Mouse (Mus musculus): ENCODE results near the gene Ccdc74a. TPM values are rescaled to one million over a fixed set of nuclear protein-coding genes. Genes with fewer than 3 reads are reported as not detected.
"Not testable (repeated sequence)": the region's sequence is repeated elsewhere in the genome, so short reads cannot be mapped to it uniquely, and the experiment has no call there.

Ccdc74a gene
- polyA plus RNA-seq (2012; rRNA removed), result 0.39 and 0.76 TPM in 2 replicates

DNA sequence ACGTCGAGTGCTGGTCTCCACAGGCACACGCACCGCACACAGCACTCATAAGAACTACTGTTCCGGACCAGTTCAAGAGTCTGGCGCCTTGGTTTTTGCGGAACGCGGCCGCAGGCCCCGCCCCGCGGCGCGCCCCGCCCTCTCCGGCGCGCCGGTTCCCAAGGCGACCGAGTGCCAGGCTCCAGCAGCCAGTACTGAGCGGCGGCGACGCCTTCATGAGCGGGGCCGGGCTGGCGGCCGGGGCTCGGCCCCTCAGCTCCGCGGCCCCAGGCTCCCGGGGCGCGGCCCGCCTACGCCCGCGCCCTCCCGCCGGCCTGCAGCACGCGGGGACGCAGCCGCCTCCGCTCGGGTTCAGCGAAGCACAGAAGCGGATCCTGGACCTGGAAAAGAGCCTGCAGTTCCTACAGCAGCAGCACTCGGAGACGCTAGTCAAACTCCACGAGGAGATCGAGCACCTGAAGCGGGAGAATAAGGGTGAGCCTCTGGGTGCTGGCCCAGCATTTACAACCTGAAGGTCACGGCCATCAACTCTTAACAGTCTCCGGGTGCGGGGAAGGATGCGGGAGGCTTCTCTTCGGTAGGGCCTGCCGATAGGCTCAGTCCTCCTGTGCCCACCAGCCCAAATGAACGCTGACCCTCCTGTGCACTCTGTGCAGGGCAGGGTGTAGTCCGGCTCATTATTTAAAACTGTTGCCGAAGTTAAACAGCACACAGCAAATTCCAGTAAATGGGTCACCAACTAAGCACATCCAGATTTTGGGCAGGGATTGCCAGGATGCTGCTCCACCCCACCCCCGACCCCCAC lies at the start of gene Ccdc74a:
Gene Ccdc74a (plus strand): TSS at position 161 of the 805 bp plus-strand sequence.
- 3% methylated on average over 65 of the region's 65 CpGs for WGBS
- H3K27me3 ChIP-seq (ENCODE audit: control insufficient read depth, insufficient read depth, low read length), result no peaks in the 10 kb centered on the region
- H3K36me3 ChIP-seq (ENCODE audit: control insufficient read depth, insufficient read depth, low read length), result peaks cover 22% of the 10 kb centered on the region
- no peak for TF ChIP-seq POLR2A (IDR thresholded peaks at IDR 0.05; ENCODE audit: low read depth, low read length)
- TF ChIP-seq CTCF (IDR thresholded peaks at IDR 0.05; ENCODE audit: extremely low read depth, insufficient read length, insufficient replicate concordance, low read depth, low read length), result no peak
- no peak within 1 kb of the TSS for H3K27ac ChIP-seq (ENCODE audit: insufficient read depth, low read depth, low read length)
- peaks cover 6% of the 10 kb centered on the region; the same call in 1 of the 2 replicates for H3K4me1 ChIP-seq (ENCODE audit: control insufficient read depth, insufficient read depth, insufficient read length, low read length)
- H3K4me3 ChIP-seq (ENCODE audit: low read depth, low read length), result peak within 1 kb of the TSS; percentile 56

DNA sequence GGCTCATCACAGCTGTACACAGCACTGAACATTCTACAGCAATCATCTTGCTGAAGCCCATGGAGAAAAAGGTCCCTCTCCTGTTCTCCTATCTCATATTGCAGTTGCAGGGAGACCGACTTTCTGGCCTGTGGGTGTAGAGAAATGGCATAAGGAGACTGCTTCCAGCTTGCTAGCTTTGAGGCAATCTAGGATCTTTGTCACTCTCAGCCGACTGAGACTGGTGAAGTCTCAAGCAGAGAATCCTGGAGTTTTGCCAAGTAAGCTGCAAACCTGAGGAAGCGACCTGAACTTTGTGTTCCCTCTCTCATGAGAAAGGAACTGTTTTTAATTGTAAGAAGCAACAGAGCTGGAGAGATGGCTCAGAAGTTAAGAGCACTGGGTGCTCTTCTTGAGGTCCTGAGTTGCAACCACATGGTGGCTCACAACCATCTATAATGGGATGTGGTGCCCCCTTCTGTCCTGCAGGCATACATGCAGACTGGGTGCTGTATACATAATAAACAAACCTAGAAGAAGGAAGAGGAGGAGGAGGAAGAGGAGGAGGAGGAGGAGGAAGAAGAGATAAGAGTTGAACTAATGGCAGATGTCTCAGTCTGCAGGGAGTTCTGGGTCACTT lies 45.2 kb upstream of the Ccdc74a start:
- Histone ChIP-seq H3K36me3 (ENCODE audit: control insufficient read depth, insufficient read depth, low read length) (no peaks in the 10 kb centered on the region), H3K27ac (ENCODE audit: insufficient read depth, low read depth, low read length) (no peak overlapping the region), H3K4me1 (ENCODE audit: control insufficient read depth, insufficient read depth, insufficient read length, low read length) (no peaks in the 10 kb centered on the region), H3K4me3 (ENCODE audit: low read depth, low read length) (no peak overlapping the region), H3K27me3 (ENCODE audit: control insufficient read depth, insufficient read depth, low read length) (no peaks in the 10 kb centered on the region)
- 23% methylated on average over 3 of the region's 3 CpGs for WGBS
- no peak for TF ChIP-seq CTCF (IDR thresholded peaks at IDR 0.05; ENCODE audit: extremely low read depth, insufficient read length, insufficient replicate concordance, low read depth, low read length)
- TF ChIP-seq POLR2A (IDR thresholded peaks at IDR 0.05; ENCODE audit: low read depth, low read length), result no peak

DNA sequence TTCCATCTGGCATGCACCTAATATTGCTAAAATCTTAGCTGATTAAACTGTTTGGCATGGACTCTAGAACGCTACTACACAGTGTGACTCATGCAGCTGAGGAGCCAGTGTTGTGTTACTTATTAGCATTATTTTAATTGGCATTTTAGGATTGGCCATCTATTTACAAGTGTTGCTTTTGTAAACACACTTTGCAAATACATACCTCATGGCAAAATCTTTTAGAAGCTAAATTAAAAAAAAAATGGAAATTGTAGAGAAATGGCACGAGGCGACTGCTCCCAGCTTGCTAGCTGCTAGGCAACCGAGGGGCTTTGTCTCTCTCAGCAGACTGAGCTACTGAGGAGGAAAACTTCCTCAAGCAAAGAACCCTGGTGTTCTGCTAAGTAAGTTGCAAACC lies 41.3 kb upstream of the Ccdc74a start:
- Histone ChIP-seq H3K36me3 (ENCODE audit: control insufficient read depth, insufficient read depth, low read length) (no peaks in the 10 kb centered on the region), H3K4me3 (ENCODE audit: low read depth, low read length) (no peak overlapping the region), H3K4me1 (ENCODE audit: control insufficient read depth, insufficient read depth, insufficient read length, low read length) (no peaks in the 10 kb centered on the region), H3K27ac (ENCODE audit: insufficient read depth, low read depth, low read length) (no peak overlapping the region), H3K27me3 (ENCODE audit: control insufficient read depth, insufficient read depth, low read length) (no peaks in the 10 kb centered on the region)
- TF ChIP-seq CTCF (IDR thresholded peaks at IDR 0.05; ENCODE audit: extremely low read depth, insufficient read length, insufficient replicate concordance, low read depth, low read length) (no peak), POLR2A (IDR thresholded peaks at IDR 0.05; ENCODE audit: low read depth, low read length) (no peak)
- 71% methylated on average over 4 of the region's 4 CpGs for WGBS

DNA sequence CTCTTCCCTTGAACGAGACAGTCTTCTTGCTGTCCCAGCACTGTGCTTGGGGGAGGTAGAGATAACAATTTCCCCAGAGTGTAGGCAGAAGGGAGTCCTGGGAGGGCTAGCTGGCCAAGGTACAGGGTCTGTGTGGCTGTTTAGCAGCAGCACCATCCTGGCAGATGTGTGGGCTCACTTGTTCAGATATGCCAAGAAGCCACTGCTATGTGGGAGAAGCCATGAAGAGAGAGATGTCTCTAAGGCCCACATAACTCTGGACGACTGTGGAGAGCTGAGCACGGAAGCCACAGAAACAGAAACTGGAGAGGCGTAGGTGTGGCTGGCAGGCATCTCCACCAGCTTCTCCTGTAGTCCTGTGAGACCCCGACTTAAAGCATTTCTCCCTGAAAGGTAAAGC lies 40.6 kb upstream of the Ccdc74a start:
- Histone ChIP-seq H3K4me1 (ENCODE audit: control insufficient read depth, insufficient read depth, insufficient read length, low read length) (no peaks in the 10 kb centered on the region), H3K27me3 (ENCODE audit: control insufficient read depth, insufficient read depth, low read length) (no peaks in the 10 kb centered on the region), H3K27ac (ENCODE audit: insufficient read depth, low read depth, low read length) (no peak overlapping the region), H3K4me3 (ENCODE audit: low read depth, low read length) (no peak overlapping the region), H3K36me3 (ENCODE audit: control insufficient read depth, insufficient read depth, low read length) (no peaks in the 10 kb centered on the region)
- 71% methylated on average over 5 of the region's 5 CpGs for whole genome bisulfite sequencing
- TF ChIP-seq CTCF (IDR thresholded peaks at IDR 0.05; ENCODE audit: extremely low read depth, insufficient read length, insufficient replicate concordance, low read depth, low read length), result no peak
- TF ChIP-seq POLR2A (IDR thresholded peaks at IDR 0.05; ENCODE audit: low read depth, low read length), result no peak

DNA sequence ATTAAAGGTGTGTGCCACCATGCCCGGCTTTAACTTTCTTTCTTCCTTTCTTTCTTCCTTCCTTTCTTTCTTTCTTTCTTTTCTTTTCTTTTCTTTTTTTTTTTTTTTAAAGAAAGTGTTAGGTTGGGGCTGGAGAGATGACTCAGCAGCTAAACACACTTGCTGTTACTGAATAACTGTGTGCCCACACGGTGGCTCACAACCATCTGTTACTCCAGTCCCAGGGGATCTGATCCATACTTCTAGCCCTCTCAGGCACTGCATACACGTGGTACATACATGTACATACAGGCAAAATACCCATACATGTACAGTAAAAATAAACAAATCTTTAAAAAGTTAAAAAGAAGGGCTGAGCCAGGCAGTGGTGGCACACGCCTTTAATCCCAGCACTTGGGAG lies 34.9 kb upstream of the Ccdc74a start:
- 40% methylated on average over 4 of the region's 4 CpGs for WGBS
- Histone ChIP-seq H3K36me3 (ENCODE audit: control insufficient read depth, insufficient read depth, low read length) (no peaks in the 10 kb centered on the region), H3K4me3 (ENCODE audit: low read depth, low read length) (no peak overlapping the region), H3K27ac (ENCODE audit: insufficient read depth, low read depth, low read length) (no peak overlapping the region), H3K4me1 (ENCODE audit: control insufficient read depth, insufficient read depth, insufficient read length, low read length) (no peaks in the 10 kb centered on the region), H3K27me3 (ENCODE audit: control insufficient read depth, insufficient read depth, low read length) (no peaks in the 10 kb centered on the region; the same call in 1 of the 2 replicates)
- no peak for TF ChIP-seq CTCF (IDR thresholded peaks at IDR 0.05; ENCODE audit: extremely low read depth, insufficient read length, insufficient replicate concordance, low read depth, low read length)
- TF ChIP-seq POLR2A (IDR thresholded peaks at IDR 0.05; ENCODE audit: low read depth, low read length), result no peak

DNA sequence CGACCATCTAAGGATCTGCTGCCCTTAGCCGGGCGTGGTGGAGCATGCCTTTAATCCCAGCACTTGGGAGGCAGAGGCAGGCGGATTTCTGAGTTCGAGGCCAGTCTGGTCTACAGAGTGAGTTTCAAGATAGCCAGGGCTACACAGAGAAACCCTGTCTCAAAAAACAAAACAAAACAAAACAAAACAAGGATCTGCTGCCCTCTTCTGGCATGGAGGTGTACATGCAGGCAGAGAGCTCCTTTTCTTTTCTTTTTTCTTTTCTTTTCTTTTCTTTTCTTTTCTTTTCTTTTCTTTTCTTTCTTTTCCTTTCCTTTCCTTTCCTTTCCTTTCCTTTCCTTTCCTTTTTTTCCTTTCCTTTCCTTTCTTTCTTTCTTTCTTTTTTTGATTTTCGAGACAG lies 31.5 kb upstream of the Ccdc74a start:
- 92% methylated on average over 6 of the region's 6 CpGs for WGBS
- not testable (repeated sequence) for H3K4me3 ChIP-seq (ENCODE audit: low read depth, low read length); H3K4me1 ChIP-seq (ENCODE audit: control insufficient read depth, insufficient read depth, insufficient read length, low read length); H3K36me3 ChIP-seq (ENCODE audit: control insufficient read depth, insufficient read depth, low read length); H3K27me3 ChIP-seq (ENCODE audit: control insufficient read depth, insufficient read depth, low read length); H3K27ac ChIP-seq (ENCODE audit: insufficient read depth, low read depth, low read length)
- peak; percentile 48; the same call in 1 of the 2 replicates for TF ChIP-seq CTCF (IDR thresholded peaks at IDR 0.05; ENCODE audit: extremely low read depth, insufficient read length, insufficient replicate concordance, low read depth, low read length)

DNA sequence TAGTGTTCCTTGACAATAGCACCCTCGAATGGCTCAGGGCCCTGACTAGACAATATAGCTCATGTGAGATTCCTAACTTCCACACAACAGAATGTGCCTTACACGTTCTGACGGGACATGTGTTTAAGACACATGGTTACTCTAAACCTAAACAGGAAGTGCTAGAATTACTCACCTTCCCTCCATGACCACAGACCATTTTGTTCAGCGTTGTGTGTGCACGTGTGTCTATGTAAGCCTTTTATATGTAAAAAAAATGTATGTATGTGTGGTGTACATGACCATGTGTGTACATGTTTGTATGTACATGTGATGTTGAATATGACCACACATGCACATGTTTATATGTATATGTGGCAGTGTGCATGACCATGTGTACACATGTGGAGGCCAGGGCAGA lies 30.1 kb upstream of the Ccdc74a start:
- no peaks in the 10 kb centered on the region for H3K36me3 ChIP-seq (ENCODE audit: control insufficient read depth, insufficient read depth, low read length)
- H3K27ac ChIP-seq (ENCODE audit: insufficient read depth, low read depth, low read length), result no peak overlapping the region
- WGBS, result 77% methylated on average over 5 of the region's 5 CpGs
- H3K4me1 ChIP-seq (ENCODE audit: control insufficient read depth, insufficient read depth, insufficient read length, low read length), result no peaks in the 10 kb centered on the region
- TF ChIP-seq POLR2A (IDR thresholded peaks at IDR 0.05; ENCODE audit: low read depth, low read length) (no peak), CTCF (IDR thresholded peaks at IDR 0.05; ENCODE audit: extremely low read depth, insufficient read length, insufficient replicate concordance, low read depth, low read length) (no peak)
- no peak overlapping the region for H3K4me3 ChIP-seq (ENCODE audit: low read depth, low read length)
- no peaks in the 10 kb centered on the region for H3K27me3 ChIP-seq (ENCODE audit: control insufficient read depth, insufficient read depth, low read length)

All from small intestine, adult 2 months (tissue).